Mouse (Mus musculus): Measurements from ENCODE around the gene Gdf1. TPM values are rescaled to one million over a fixed set of nuclear protein-coding genes. Genes with fewer than 3 reads are reported as not detected.

Gene Gdf1
- not detected in 2 replicates for total RNA-seq (2017)

DNA sequence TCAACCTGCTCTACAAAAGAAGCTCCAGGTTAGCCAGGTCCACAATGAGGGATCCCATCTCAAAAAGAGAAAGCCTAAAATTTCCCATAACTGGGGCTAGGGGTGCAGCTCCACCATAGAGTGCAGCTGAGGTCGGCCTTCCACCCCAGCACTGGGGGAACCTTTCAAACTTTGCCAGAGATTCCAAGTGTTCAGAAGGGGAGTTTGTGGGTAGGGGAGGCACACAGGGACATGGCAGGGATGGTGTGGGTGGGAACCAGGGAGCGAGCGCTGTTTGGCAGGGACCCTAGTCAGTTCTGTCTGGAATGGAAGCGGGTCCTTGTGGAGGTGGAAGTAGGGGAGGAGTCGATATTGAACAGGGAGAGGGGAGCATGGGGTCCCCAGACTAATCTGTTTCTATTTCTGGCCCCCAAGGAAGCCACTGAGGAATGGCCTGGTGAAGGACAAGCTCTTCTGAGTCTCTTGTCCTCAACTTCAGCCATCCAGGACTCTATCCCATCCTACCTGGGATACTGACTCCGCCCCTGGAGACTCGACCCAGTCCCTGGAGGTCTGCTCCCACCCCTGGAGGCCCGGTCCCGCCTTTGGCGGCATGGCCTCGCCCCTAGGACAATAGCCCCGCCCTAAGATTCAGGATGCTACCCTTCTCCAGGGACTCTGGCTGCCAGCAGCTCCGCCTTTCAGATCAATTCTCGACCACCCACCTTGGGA, at the start of gene Gdf1:
Gene Gdf1, plus strand, starts transcription at position 694 of the 711 bp plus-strand sequence.
- no peak for ATAC-seq (replicated peaks in 1 of 2; ENCODE audit: insufficient read depth in 1 of 2, low FRiP score in 2 of 2, low TSS enrichment in 1 of 2, low read depth in 1 of 2, poor library complexity in 2 of 2, severe bottlenecking in 2 of 2)

DNA sequence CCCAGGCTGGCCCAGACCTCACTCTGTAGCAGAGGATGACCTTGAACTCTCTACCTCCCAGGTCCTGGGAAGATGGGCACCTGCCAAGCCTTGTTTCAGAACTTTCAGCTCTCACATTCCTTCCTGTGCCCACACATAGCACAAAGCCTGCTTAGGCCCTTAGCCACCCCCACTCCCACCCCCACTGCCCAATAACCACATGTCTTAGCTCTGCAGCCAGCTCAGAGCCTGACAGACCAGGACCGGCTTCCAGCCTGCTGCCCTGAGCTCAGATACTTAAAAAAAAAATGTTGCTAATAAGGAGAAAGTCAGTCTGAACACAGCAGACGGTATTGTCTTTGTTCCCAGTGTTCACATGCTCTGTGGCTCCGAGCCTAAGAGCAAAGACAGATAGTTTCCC, 48.6 kb upstream of the Gdf1 start:
- ATAC-seq (replicated peaks in 1 of 2; ENCODE audit: insufficient read depth in 1 of 2, low FRiP score in 2 of 2, low TSS enrichment in 1 of 2, low read depth in 1 of 2, poor library complexity in 2 of 2, severe bottlenecking in 2 of 2) = no peak

- ATAC-seq (replicated peaks in 1 of 2; ENCODE audit: insufficient read depth in 1 of 2, low FRiP score in 2 of 2, low TSS enrichment in 1 of 2, low read depth in 1 of 2, poor library complexity in 2 of 2, severe bottlenecking in 2 of 2) = peak; percentile 85 to 90
These were observed 46.9 kb upstream of the Gdf1 start, which contains the start of gene Homer3 for GRCm38 (mm10) chr8:70282603-70283135. TSS of gene Homer3 (plus strand) at chr8:70282827.

- ATAC-seq (replicated peaks in 1 of 2; ENCODE audit: insufficient read depth in 1 of 2, low FRiP score in 2 of 2, low TSS enrichment in 1 of 2, low read depth in 1 of 2, poor library complexity in 2 of 2, severe bottlenecking in 2 of 2) = no peak
These were observed 46.2 kb upstream of the Gdf1 start for GRCm38 (mm10) chr8:70283136-70284077.

GRCm38 (mm10) chr8:70284421-70284820, 45.2 kb upstream of the Gdf1 start:
- ATAC-seq (replicated peaks in 1 of 2; ENCODE audit: insufficient read depth in 1 of 2, low FRiP score in 2 of 2, low TSS enrichment in 1 of 2, low read depth in 1 of 2, poor library complexity in 2 of 2, severe bottlenecking in 2 of 2) = no peak

DNA sequence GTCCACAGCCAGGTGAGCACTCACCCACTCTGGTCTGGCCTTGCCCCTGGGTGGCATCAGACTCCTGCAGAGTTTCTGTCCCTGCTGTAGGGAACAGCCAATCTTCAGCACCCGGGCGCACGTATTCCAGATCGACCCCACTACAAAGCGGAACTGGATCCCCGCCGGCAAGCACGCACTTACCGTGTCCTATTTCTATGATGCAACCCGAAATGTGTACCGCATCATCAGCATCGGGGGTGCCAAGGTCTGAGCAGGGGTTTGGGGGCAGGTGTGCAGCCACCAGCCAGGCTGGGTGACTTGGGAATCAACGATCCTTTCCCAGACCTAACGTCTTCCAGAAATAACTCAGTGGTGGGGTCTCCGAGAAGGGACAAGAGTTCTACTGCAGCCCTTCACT, 44.3 kb upstream of the Gdf1 start:
- no peak for ATAC-seq (replicated peaks in 1 of 2; ENCODE audit: insufficient read depth in 1 of 2, low FRiP score in 2 of 2, low TSS enrichment in 1 of 2, low read depth in 1 of 2, poor library complexity in 2 of 2, severe bottlenecking in 2 of 2)

- no peak for ATAC-seq (replicated peaks in 1 of 2; ENCODE audit: insufficient read depth in 1 of 2, low FRiP score in 2 of 2, low TSS enrichment in 1 of 2, low read depth in 1 of 2, poor library complexity in 2 of 2, severe bottlenecking in 2 of 2)
These were observed 42.9 kb upstream of the Gdf1 start for GRCm38 (mm10) chr8:70286737-70287136.

GRCm38 (mm10) chr8:70293988-70294405, 35.6 kb upstream of the Gdf1 start:
- ATAC-seq (replicated peaks in 1 of 2; ENCODE audit: insufficient read depth in 1 of 2, low FRiP score in 2 of 2, low TSS enrichment in 1 of 2, low read depth in 1 of 2, poor library complexity in 2 of 2, severe bottlenecking in 2 of 2) = no peak

DNA sequence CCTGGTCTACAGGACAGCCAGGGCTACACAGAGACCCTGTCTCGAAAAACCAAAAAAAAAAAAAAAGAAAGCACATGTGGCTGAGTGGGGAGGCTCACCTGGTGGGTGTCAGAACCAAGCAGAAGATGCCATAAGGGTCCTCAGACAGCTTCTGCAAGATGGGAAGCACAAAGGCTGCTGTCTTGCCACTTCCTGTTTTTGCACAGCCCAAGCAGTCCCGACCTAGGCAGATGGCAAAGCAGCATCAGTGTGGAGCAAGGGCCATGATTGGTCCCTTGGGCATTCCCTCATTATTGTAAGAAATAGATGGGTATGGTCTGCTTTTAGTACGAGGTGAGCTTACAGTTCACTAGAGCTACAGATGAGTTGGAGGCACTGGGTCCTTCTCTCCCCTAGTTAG, 28.7 kb upstream of the Gdf1 start:
- ATAC-seq (replicated peaks in 1 of 2; ENCODE audit: insufficient read depth in 1 of 2, low FRiP score in 2 of 2, low TSS enrichment in 1 of 2, low read depth in 1 of 2, poor library complexity in 2 of 2, severe bottlenecking in 2 of 2) = no peak

DNA sequence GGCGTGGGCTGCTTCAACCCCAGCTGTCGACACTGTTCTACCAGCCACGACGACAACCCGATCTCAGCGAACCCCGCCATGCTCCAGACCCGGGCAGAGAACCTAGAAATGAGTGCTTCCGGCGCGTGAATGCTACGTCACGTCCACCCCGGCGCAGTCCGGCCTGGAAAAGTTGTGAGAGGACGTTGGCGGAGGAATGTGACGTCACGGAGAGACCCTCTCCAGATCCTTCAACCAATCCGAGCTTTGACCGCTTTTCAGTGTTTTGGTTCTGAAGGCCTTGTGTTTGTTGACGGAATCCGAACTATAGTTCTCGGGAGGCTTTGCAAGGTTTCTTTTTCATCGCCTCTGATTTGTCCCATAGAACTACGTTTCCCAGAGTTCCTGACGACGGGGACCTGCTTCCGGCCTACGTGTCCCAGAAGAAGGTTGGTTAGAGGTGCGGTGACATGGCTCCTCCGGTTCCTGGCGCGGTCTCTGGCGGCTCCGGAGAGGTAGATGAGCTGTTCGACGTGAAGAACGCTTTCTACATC, 27.2 kb upstream of the Gdf1 start, which contains the start of the genes Ddx49 and Cope:
Gene Ddx49, minus strand, starts transcription at position 132 of the 533 bp plus-strand sequence.
Gene Cope, plus strand, starts transcription at position 161 of the 533 bp plus-strand sequence.
- peak; percentile 87 to 93 for ATAC-seq (replicated peaks in 1 of 2; ENCODE audit: insufficient read depth in 1 of 2, low FRiP score in 2 of 2, low TSS enrichment in 1 of 2, low read depth in 1 of 2, poor library complexity in 2 of 2, severe bottlenecking in 2 of 2)

DNA sequence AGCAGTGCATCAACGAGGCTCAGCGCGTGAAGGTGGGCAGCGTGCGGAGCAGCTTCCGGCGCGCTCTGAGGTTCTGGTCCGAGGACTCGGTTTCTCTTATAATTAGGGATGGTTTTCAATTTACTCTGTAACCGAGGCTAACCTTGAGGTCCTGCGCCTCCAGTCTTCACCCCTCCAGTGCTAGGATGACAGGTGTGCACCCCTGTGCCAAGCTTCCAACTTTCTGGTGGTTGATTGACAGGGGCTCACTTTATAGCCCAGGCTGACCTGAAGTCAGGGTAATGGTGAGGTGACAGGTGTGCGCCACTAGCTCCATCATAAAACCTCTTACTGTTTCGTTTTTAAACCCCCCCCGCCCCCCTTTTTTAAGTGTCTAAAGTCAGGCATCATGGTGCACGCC, 26.7 kb upstream of the Gdf1 start:
- no peak for ATAC-seq (replicated peaks in 1 of 2; ENCODE audit: insufficient read depth in 1 of 2, low FRiP score in 2 of 2, low TSS enrichment in 1 of 2, low read depth in 1 of 2, poor library complexity in 2 of 2, severe bottlenecking in 2 of 2)

GRCm38 (mm10) chr8:70309311-70309710, 20.3 kb upstream of the Gdf1 start:
- 0 out of 4 replicates have a peak, but pooled peaks of 1 of the 2 experiments have one; percentile 45 for ATAC-seq (replicated peaks in 1 of 2; ENCODE audit: insufficient read depth in 1 of 2, low FRiP score in 2 of 2, low TSS enrichment in 1 of 2, low read depth in 1 of 2, poor library complexity in 2 of 2, severe bottlenecking in 2 of 2)

- no peak for ATAC-seq (replicated peaks in 1 of 2; ENCODE audit: insufficient read depth in 1 of 2, low FRiP score in 2 of 2, low TSS enrichment in 1 of 2, low read depth in 1 of 2, poor library complexity in 2 of 2, severe bottlenecking in 2 of 2)
These were observed 16.2 kb upstream of the Gdf1 start for GRCm38 (mm10) chr8:70313399-70313798.

- peak; percentile 19 to 23; a peak in 1 of 4 replicates for ATAC-seq (replicated peaks in 1 of 2; ENCODE audit: insufficient read depth in 1 of 2, low FRiP score in 2 of 2, low TSS enrichment in 1 of 2, low read depth in 1 of 2, poor library complexity in 2 of 2, severe bottlenecking in 2 of 2)
These were observed 13.8 kb upstream of the Gdf1 start, which contains the start of gene Cers1 for GRCm38 (mm10) chr8:70315624-70316510. TSS of gene Cers1 (plus strand) at chr8:70315775.

GRCm38 (mm10) chr8:70316511-70317504, 12.8 kb upstream of the Gdf1 start:
- ATAC-seq (replicated peaks in 1 of 2; ENCODE audit: insufficient read depth in 1 of 2, low FRiP score in 2 of 2, low TSS enrichment in 1 of 2, low read depth in 1 of 2, poor library complexity in 2 of 2, severe bottlenecking in 2 of 2) = peak; percentile 17 to 22; a peak in 1 of 4 replicates

Data from hematopoietic stem cell, adult 5-6 weeks (primary cell).